Mouse (Mus musculus) frontal cortex, postnatal 14 days (tissue): ENCODE results near the gene Saysd1.
"Not testable (repeated sequence)": the region's sequence is repeated elsewhere in the genome, so short reads cannot be mapped to it uniquely, and the experiment has no call there.

Source experiments
- DNase-seq, 2 experiments: peaks; one replicate each; pipeline ENCODE4 v3.0.0; 2022; ENCODE audit warnings: low spot score in 2 of 2

Saysd1 gene

GRCm38 (mm10) chr14:20041836-20042235, 96.5 kb downstream of the Saysd1 start:
- no peak for DNase-seq

GRCm38 (mm10) chr14:20040976-20041375, 97.4 kb downstream of the Saysd1 start:
- DNase-seq: no peak

GRCm38 (mm10) chr14:20039795-20040194, 98.5 kb downstream of the Saysd1 start:
- no peak for DNase-seq

GRCm38 (mm10) chr14:20032738-20033116, 105.6 kb downstream of the Saysd1 start:
- no peak for DNase-seq

- DNase-seq: no peak
Measured at GRCm38 (mm10) chr14:20032016-20032737, 106.2 kb downstream of the Saysd1 start.

- no peak for DNase-seq
Measured at GRCm38 (mm10) chr14:20029606-20030005, 108.7 kb downstream of the Saysd1 start.

- not testable (repeated sequence) for DNase-seq
Measured at GRCm38 (mm10) chr14:20027475-20027874, 110.9 kb downstream of the Saysd1 start.
